Comparison of ENCODE assay signal across 22 mouse cellular contexts in the genomic region with DNA sequence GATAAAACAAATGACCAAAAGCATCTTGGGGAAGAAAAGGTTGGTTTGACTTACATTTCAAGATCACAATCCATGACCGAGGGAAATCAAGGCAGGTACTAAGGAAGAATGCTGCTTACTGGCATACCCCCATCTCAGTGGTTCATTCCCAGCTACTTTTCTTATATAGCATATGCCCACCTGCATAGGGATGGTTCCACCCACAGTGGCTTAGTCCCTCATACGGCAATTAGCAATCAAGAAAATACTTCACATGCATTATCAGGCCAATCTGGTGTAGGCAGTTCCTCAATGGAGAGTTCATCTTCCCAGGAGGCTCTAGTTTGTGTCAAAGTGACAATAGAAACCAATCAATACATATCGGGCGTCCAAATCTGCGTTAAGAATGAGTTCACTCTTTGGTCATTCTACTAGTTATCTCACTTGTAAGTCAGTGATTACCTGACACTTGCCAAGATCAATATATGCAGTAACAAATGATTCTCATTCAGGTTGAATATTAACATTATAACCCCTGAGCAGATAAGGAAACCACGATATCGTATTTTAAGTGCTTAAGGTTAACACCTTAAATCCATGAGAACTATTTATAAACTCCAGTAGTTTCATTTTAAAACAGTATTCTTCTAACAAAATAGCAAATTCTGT. TPM values are rescaled to one million over a fixed set of nuclear protein-coding genes. Genes with fewer than 3 reads are reported as not detected.
DNase-seq lines count a peak whose midpoint lies in the region; ATAC-seq and TF ChIP-seq lines count a peak whose summit lies in the region.
"Had no signal": no experiment of that assay in that cellular context is flagged by ENCODE, and none has a peak within 500 bp of the region (broad histone marks: within the 10 kb centered on the region; RNA-seq: fewer than 3 reads in every experiment).

No protein-coding gene starts in this region.

- TF ChIP-seq EP300 in liver, postnatal 0 days (IDR thresholded peaks at IDR 0.05; ENCODE audit: low read depth): no peak

- H3K4me2 ChIP-seq in liver, postnatal 0 days (ENCODE audit: low read depth, low read length): no peak overlapping the region
- no peak overlapping the region for H3K4me2 ChIP-seq in intestine, embryonic 15.5 days (replicated peaks)
- H3K4me2 ChIP-seq in intestine, postnatal 0 days (replicated peaks; ENCODE audit: low read depth): 0 out of 2 replicates have a peak overlapping the region, but pooled peaks have one; percentile 21
- H3K4me2 ChIP-seq: embryonic facial prominence, embryonic 13.5 days; embryonic facial prominence, embryonic 15.5 days; forebrain, embryonic 12.5 days had no signal

- peaks cover 34% of the 10 kb centered on the region for H3K27me3 ChIP-seq in liver, adult 2 months (ENCODE audit: control insufficient read depth, insufficient read depth, low read length)
- peaks cover 2% of the 10 kb centered on the region; the same call in 1 of the 2 replicates for H3K27me3 ChIP-seq in liver, postnatal 0 days (ENCODE audit: insufficient read depth, low read length)
- no peaks in the 10 kb centered on the region for H3K27me3 ChIP-seq in intestine, embryonic 15.5 days (replicated peaks)
- no peaks in the 10 kb centered on the region for H3K27me3 ChIP-seq in intestine, postnatal 0 days (replicated peaks; ENCODE audit: control insufficient read depth, insufficient read depth, low read length)
- no peaks in the 10 kb centered on the region for H3K27me3 ChIP-seq in hindbrain, embryonic 10.5 days (ENCODE audit: insufficient read depth, poor library complexity, severe bottlenecking)
- H3K27me3 ChIP-seq: embryonic facial prominence, embryonic 13.5 days; embryonic facial prominence, embryonic 15.5 days; forebrain, embryonic 12.5 days had no signal

- H3K4me1 ChIP-seq in liver, adult 2 months (ENCODE audit: control insufficient read depth, insufficient read depth, low read length): peaks cover 1% of the 10 kb centered on the region; the same call in 1 of the 2 replicates
- H3K4me1 ChIP-seq in liver, postnatal 0 days (ENCODE audit: insufficient read depth): 0 out of 2 replicates have a peak, but pooled peaks cover 2% of the 10 kb centered on the region
- no peaks in the 10 kb centered on the region for H3K4me1 ChIP-seq in intestine, embryonic 15.5 days (replicated peaks)
- H3K4me1 ChIP-seq in intestine, postnatal 0 days (replicated peaks; ENCODE audit: control insufficient read depth, insufficient read depth, low read length): 0 out of 2 replicates have a peak, but pooled peaks cover 9% of the 10 kb centered on the region
- H3K4me1 ChIP-seq in hindbrain, embryonic 10.5 days (replicated peaks): no peaks in the 10 kb centered on the region
- H3K4me1 ChIP-seq: embryonic facial prominence, embryonic 13.5 days; embryonic facial prominence, embryonic 15.5 days; forebrain, embryonic 10.5 days; forebrain, embryonic 12.5 days had no signal

- no peaks in the 10 kb centered on the region for H3K79me2 ChIP-seq in liver, adult 2 months (ENCODE audit: control insufficient read depth, insufficient read depth, low read length)

- H3K9ac ChIP-seq in liver, adult 2 months (ENCODE audit: low read depth, low read length): no peak overlapping the region
- no peak overlapping the region for H3K9ac ChIP-seq in liver, postnatal 0 days (replicated peaks)
- no peak overlapping the region for H3K9ac ChIP-seq in intestine, embryonic 15.5 days
- no peak overlapping the region for H3K9ac ChIP-seq in intestine, postnatal 0 days (ENCODE audit: low read depth, low read length)
- H3K9ac ChIP-seq: embryonic facial prominence, embryonic 13.5 days; embryonic facial prominence, embryonic 15.5 days; forebrain, embryonic 12.5 days had no signal

- no peaks in the 10 kb centered on the region for H3K36me3 ChIP-seq in liver, adult 2 months (ENCODE audit: control insufficient read depth, insufficient read depth, low read length)
- H3K36me3 ChIP-seq in liver, postnatal 0 days (replicated peaks; ENCODE audit: insufficient read depth, low read length): no peaks in the 10 kb centered on the region
- H3K36me3 ChIP-seq in intestine, embryonic 15.5 days: no peaks in the 10 kb centered on the region
- no peaks in the 10 kb centered on the region for H3K36me3 ChIP-seq in intestine, postnatal 0 days (ENCODE audit: control insufficient read depth, insufficient read depth)
- H3K36me3 ChIP-seq in hindbrain, embryonic 10.5 days: no peaks in the 10 kb centered on the region
- H3K36me3 ChIP-seq: embryonic facial prominence, embryonic 13.5 days; embryonic facial prominence, embryonic 15.5 days; forebrain, embryonic 10.5 days; forebrain, embryonic 12.5 days had no signal

- no peak overlapping the region for H3K4me3 ChIP-seq in liver, adult 2 months (ENCODE audit: insufficient read depth, low read depth, low read length)
- no peak overlapping the region for H3K4me3 ChIP-seq in liver, postnatal 0 days (ENCODE audit: low read depth, low read length)
- H3K4me3 ChIP-seq in intestine, embryonic 15.5 days (replicated peaks): no peak overlapping the region
- no peak overlapping the region for H3K4me3 ChIP-seq in intestine, postnatal 0 days (ENCODE audit: low read depth, low read length)
- no peak overlapping the region for H3K4me3 ChIP-seq in hindbrain, embryonic 10.5 days
- H3K4me3 ChIP-seq: embryonic facial prominence, embryonic 13.5 days; embryonic facial prominence, embryonic 15.5 days; erythroblast, embryonic 14.5 days; forebrain, embryonic 10.5 days; forebrain, embryonic 12.5 days had no signal

- H3K9me3 ChIP-seq in liver, postnatal 0 days (ENCODE audit: low read length): no peaks in the 10 kb centered on the region
- no peaks in the 10 kb centered on the region for H3K9me3 ChIP-seq in intestine, embryonic 15.5 days
- H3K9me3 ChIP-seq in intestine, postnatal 0 days (ENCODE audit: control insufficient read depth): no peaks in the 10 kb centered on the region
- H3K9me3 ChIP-seq in hindbrain, embryonic 10.5 days: no peaks in the 10 kb centered on the region
- H3K9me3 ChIP-seq: embryonic facial prominence, embryonic 13.5 days; embryonic facial prominence, embryonic 15.5 days; forebrain, embryonic 10.5 days; forebrain, embryonic 12.5 days had no signal

- no peak overlapping the region for H3K27ac ChIP-seq in liver, adult 2 months (replicated peaks; ENCODE audit: insufficient read depth, low read depth, low read length)
- H3K27ac ChIP-seq in liver, postnatal 0 days (ENCODE audit: low read depth): no peak overlapping the region
- no peak overlapping the region for H3K27ac ChIP-seq in intestine, embryonic 15.5 days
- H3K27ac ChIP-seq in intestine, postnatal 0 days (ENCODE audit: low read depth, low read length): no peak overlapping the region
- H3K27ac ChIP-seq in hindbrain, embryonic 10.5 days: no peak overlapping the region
- H3K27ac ChIP-seq: embryonic facial prominence, embryonic 13.5 days; embryonic facial prominence, embryonic 15.5 days; forebrain, embryonic 10.5 days; forebrain, embryonic 12.5 days had no signal

- DNase-seq in liver, adult 2 months (ENCODE audit: extremely low read depth, low read depth, low spot score): peak; percentile 84
- no peak for DNase-seq in liver, postnatal 0 days
- no peak for DNase-seq in hindbrain, embryonic 10.5 days (ENCODE audit: low spot score)
- no peak for DNase-seq in frontal cortex, postnatal 14 days (ENCODE audit: low spot score in 2 of 2)
- DNase-seq: adrenal gland, adult 2 months; adrenal gland, postnatal 10 days; adrenal gland, postnatal 25 days; cerebellum, adult 11 months; cerebellum, adult 18-20 months; cerebellum, adult 8-10 months; cerebellum, adult 9-11 months; cerebellum, postnatal 14 days; cerebellum, postnatal 36 days; embryo, embryonic 11 days had no signal

- no peak for TF ChIP-seq POLR2A in liver, adult 2 months (IDR thresholded peaks at IDR 0.05; ENCODE audit: extremely low read depth, insufficient read depth, low read length)

- 42% methylated on average over 7 of the region's 7 CpGs for WGBS in liver, adult 2 months
- 65% methylated on average over 7 of the region's 7 CpGs for WGBS in liver, postnatal 0 days (ENCODE audit: insufficient replicate concordance)
- 70% methylated on average over 7 of the region's 7 CpGs for WGBS in intestine, embryonic 15.5 days
- WGBS in intestine, postnatal 0 days: 49% methylated on average over 7 of the region's 7 CpGs
- 93% methylated on average over 7 of the region's 7 CpGs for WGBS in hindbrain, embryonic 10.5 days

- no peak for TF ChIP-seq CTCF in liver, adult 2 months (IDR thresholded peaks at IDR 0.05; ENCODE audit: low read depth, low read length)
- TF ChIP-seq CTCF in liver, postnatal 0 days (IDR thresholded peaks at IDR 0.05; ENCODE audit: low read depth): no peak
- TF ChIP-seq CTCF in intestine, postnatal 0 days (IDR thresholded peaks at IDR 0.05; ENCODE audit: low read depth): no peak

- no peak for ATAC-seq in liver, postnatal 0 days
- peak; percentile 77 for ATAC-seq in intestine, embryonic 15.5 days
- ATAC-seq in intestine, postnatal 0 days: no peak
- ATAC-seq: forebrain, embryonic 14.5 days had no signal

RNA-seq across cellular contexts. Expression of a gene that starts 14.9 kb away (rescaled TPM):
- 29.9 and 35.0 TPM in 2 replicates for total RNA-seq in liver, adult 2 months (2014; rRNA removed)
- polyA plus RNA-seq in liver, adult 2 months (2012; rRNA removed): 6.2 and 6.7 TPM in 2 replicates
- polyA plus RNA-seq in liver, postnatal 0 days (2015; fragmentation: Nextera tagmentation; extraction: Ambion mirVana): 40.8 and 40.9 TPM in 2 replicates
- polyA plus RNA-seq in intestine, embryonic 15.5 days (2015; fragmentation: Nextera tagmentation; extraction: Ambion mirVana): 55.1 and 56.9 TPM in 2 replicates
- 43.4 and 43.7 TPM in 2 replicates for polyA plus RNA-seq in intestine, postnatal 0 days (2015; fragmentation: Nextera tagmentation; extraction: Ambion mirVana)
- polyA plus RNA-seq in hindbrain, embryonic 10.5 days (2016; fragmentation: Nextera tagmentation; extraction: Ambion mirVana): 58.5 and 72.0 TPM in 2 replicates

RNA-seq across cellular contexts. Expression of a gene that starts 33.6 kb away (rescaled TPM):
- 18.0 and 24.0 TPM in 2 replicates for total RNA-seq in liver, adult 2 months (2014; rRNA removed)
- polyA plus RNA-seq in liver, adult 2 months (2012; rRNA removed): 9.1 and 17.0 TPM in 2 replicates
- polyA plus RNA-seq in liver, postnatal 0 days (2015; fragmentation: Nextera tagmentation; extraction: Ambion mirVana): 31.9 and 32.7 TPM in 2 replicates
- 52.1 and 54.8 TPM in 2 replicates for polyA plus RNA-seq in intestine, embryonic 15.5 days (2015; fragmentation: Nextera tagmentation; extraction: Ambion mirVana)
- 22.8 and 28.2 TPM in 2 replicates for polyA plus RNA-seq in intestine, postnatal 0 days (2015; fragmentation: Nextera tagmentation; extraction: Ambion mirVana)
- polyA plus RNA-seq in hindbrain, embryonic 10.5 days (2016; fragmentation: Nextera tagmentation; extraction: Ambion mirVana): 111 and 125 TPM in 2 replicates
